Mouse (Mus musculus) frontal cortex, postnatal 36 days (tissue): ENCODE measurements at regions not wholly inside any gene's neighbourhood (a gene's known extent, or its start where the extent isn't known, plus 50 kb on each side); places are given as distances from the start of the nearest gene placed in this dataset.
A peak's percentile ranks its signal among the peaks of the same experiment; 100 is the strongest.

Experiments
- DNase-seq, 2 experiments: peaks; one replicate each; pipeline ENCODE4 v3.0.0; 2022; ENCODE audit warnings: low spot score in 2 of 2

DNA sequence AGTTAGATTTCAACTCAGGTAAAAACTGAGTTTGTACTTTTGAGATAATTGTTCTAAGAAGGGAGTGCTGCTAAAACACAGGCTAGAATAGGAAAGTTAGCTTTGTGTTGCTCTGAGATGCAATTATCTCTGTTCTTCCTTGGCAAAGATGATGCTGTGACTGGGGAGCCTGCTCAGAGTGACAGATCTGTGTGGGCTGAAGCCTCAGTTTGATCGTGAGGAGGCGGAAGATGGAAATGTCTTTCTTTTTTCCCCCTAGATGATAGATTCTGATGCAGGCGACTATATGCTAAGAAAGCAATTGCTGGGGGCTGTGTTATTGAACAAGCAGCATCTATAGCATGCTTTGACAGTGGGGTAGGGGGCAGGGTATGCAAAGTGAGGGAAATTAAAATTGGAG lies 156.7 kb upstream of the Cypt15 start:
- DNase-seq: peak; percentile 8 to 45

DNA sequence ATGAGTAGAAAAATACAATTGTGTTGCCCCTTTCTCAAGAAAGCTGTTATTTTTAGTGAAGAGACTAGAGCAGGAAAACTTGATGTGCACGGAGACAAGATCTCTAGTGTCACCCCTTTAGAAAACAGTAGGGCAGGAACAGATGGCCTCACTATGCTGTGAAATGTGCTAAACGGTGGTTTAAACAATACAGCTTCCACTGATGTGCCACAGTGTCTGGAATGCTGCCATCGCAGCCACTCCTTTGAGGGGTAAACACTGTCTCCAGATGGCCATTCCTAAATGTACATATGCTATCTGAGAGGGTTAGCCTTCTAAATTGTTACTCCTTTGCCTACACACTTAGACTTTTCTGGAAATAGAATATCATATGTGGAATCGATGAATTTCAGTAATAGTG lies 116.4 kb upstream of the Cypt15 start:
- DNase-seq: peak in 1 of 2 experiments; percentile 32

DNA sequence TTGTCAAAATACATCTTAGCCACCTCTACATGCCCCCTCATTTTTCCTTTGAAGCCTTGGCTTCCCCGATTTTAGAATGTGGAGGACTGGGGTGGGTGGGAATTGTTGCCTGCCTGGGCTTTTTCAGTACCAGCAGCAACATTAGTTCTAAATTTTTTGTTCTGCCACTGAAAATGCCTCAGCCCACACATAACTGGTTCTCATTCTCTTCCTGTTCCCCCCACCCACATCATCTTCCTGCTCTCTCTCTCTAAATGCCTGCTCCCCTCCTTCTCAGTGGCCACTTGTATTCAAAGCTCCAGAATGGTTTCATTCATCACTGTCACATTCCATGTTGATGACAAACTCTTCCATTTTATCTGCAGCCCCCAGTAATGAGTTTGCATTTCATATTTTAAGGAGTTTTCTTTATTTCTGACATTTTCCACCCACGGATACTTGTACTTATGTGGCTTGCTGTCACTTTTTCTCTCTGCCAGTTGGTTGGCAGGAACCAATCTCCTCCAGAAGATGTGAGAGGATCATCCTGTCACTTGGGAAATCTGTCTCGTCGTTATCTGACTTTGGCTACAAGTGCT lies 95.8 kb upstream of the Cypt15 start:
- peak; percentile 7 to 24 for DNase-seq
